Mouse (Mus musculus) thymus, postnatal 10 days (tissue): Measurements from ENCODE around the gene Ankrd34c.

Experiments used
- DNase-seq, 2 experiments: peaks; one replicate each; pipeline ENCODE4 v3.0.0; 2021; ENCODE audit warnings: low spot score in 2 of 2

The Ankrd34c gene

DNA sequence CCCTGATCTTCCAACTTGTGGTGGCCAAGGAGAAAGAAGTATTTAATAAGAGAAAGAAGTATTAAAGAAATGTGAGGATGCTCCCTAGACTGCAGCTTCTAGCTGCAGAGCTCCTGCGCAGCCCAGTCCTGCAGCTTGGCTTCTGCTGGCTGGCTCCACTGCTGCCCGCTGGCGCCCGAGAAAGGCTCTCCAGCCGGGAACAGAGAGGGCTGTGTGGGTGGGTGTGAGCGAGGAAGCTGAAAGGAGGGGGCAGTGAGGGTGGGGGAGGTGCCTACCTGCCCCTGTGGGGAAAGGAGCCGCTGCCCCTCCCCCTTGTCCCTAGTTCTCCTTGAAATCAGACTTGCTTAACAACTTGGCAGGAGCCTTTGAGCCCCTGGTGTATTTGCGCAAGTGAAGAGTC is at the start of gene Ankrd34c:
Gene Ankrd34c (minus strand): TSS at position 181 of the 400 bp plus-strand sequence.
- no peak for DNase-seq

- no peak for DNase-seq
Observed at GRCm38 (mm10) chr9:89787532-89787931, 49.3 kb upstream of the Ankrd34c start.

- DNase-seq = no peak
Observed at GRCm38 (mm10) chr9:89781395-89781927, 43.2 kb upstream of the Ankrd34c start.

- DNase-seq = no peak
Observed at GRCm38 (mm10) chr9:89779237-89779636, 41.0 kb upstream of the Ankrd34c start.

- no peak for DNase-seq
Observed at GRCm38 (mm10) chr9:89771153-89771552, 32.9 kb upstream of the Ankrd34c start.

- DNase-seq = no peak
Observed at GRCm38 (mm10) chr9:89762017-89762416, 23.7 kb upstream of the Ankrd34c start.

- DNase-seq = no peak
Observed at GRCm38 (mm10) chr9:89758569-89758968, 20.3 kb upstream of the Ankrd34c start.

- DNase-seq = no peak
Observed at GRCm38 (mm10) chr9:89758139-89758538, 19.9 kb upstream of the Ankrd34c start.

- no peak for DNase-seq
Observed at GRCm38 (mm10) chr9:89757571-89757970, 19.3 kb upstream of the Ankrd34c start.

DNA sequence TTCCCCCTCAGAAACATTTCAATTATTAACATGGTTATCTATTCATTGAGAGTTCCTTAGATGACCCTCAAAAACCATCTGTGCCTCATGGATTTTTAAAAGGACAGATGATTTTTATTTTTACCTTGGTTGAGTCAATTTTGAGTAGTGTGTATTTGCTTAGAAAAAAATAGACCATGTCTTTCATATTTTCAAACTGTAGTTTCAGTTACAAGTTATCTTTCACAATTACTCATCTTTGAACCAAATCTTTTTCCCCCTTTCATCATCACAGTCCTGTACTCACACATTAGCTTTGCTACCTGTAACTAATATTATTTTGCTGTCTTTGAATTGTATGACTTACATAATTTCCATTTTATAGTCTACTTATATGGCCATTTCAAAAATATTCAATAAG is 1.8 kb upstream of the Ankrd34c start:
- no peak for DNase-seq

GRCm38 (mm10) chr9:89737888-89738287 is 387 bp downstream of the Ankrd34c start:
- DNase-seq = no peak

- DNase-seq = peak in 1 of 2 experiments; percentile 6
Observed at GRCm38 (mm10) chr9:89736932-89737705, 1.2 kb downstream of the Ankrd34c start.

GRCm38 (mm10) chr9:89706906-89707305 is 31.4 kb downstream of the Ankrd34c start:
- DNase-seq = peak in 1 of 2 experiments; percentile 55

GRCm38 (mm10) chr9:89705197-89705533 is 33.1 kb downstream of the Ankrd34c start:
- no peak for DNase-seq

DNA sequence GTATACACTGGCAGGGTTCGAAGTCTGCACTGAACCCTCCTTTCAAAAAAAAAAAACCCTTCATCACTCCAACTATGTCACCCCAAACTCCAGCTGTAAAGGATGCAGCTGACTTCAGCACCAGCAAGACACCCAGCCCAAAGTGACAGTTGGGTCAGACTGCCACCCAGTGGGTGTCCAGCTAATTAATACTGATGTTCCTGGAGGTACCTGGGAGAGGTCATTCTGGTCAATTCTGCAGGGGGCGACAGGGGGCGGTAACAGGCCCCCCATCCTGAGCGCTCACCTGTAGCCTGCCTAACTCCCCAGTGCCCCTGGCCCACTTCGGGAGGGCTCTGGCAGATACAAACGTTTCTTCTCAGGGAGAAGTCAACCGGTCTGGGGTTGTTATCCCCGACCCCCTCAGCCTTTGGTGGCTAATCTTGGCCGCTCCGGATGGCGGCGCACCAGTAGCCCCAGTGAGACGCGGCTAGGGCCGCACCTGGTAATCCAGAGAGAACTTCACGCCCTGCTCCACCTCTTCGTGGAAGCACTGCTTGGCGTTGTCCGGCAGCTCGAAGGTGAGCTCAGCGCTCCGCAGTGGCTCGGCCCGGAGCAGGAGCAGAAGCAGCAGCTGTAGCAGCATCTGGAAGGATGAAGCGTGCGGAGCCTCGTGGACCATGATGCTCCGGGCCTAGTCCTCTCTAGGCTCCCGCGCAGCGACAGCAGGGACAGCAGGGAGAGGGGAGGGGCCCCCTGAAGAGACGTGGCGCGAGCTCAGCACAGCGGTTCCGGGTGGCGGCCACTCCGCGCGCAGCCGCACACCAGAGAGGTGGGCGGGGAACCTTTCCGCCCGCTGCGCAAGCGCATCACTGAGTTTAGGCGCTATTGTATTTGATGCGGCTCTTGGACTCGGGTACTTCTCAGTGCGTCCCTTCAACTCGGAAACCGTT is 33.7 kb downstream of the Ankrd34c start, which contains the start of gene Tmed3:
Gene Tmed3 (minus strand): TSS at position 804 of the 932 bp plus-strand sequence.
- peak; percentile 89 to 91 for DNase-seq

DNA sequence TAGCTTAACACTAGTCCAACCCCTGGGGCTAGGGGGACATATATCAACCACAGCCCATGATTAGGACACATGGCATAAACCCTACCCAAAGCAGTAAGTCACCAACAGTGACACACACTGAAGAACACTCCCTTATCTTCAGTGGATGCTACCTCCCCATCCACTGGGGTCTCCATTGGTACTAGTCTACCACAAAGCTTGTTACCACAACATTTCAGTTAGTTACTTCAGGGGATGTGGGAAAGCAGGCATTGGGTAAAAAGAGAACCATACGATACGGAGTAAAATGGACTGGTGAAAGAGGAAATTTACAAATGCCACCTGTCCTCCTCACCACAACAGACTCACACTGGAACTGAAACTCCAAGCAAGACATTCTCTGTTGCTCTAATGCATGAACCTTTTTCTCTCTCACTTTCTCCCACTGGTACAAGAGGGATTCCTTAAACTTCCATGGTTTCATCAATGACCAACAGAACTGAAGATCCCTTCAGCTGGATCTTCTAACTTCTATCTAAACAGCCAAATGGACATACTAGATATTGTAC is 37.3 kb downstream of the Ankrd34c start:
- no peak for DNase-seq

GRCm38 (mm10) chr9:89695143-89695542 is 43.1 kb downstream of the Ankrd34c start:
- no peak for DNase-seq

- no peak for DNase-seq
Observed at GRCm38 (mm10) chr9:89693670-89694069, 44.6 kb downstream of the Ankrd34c start.

DNA sequence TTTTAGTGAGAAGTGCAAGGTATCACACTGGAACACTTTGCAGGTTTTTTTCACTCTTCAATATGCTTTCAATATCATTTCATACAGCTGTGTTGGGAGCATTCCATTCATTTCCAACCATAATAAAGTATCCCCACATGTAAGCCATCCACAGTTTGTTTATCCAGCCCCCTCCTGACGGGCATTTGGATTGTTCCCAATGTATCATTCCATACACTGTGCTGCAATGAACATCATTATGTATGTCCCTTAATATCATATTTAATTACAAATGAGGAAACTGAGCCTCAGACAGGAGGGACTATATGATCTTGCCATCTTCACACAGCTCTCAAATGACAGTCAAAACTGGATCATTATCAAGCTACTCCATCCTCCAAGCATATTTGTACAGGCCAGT is 49.1 kb downstream of the Ankrd34c start:
- no peak for DNase-seq

- DNase-seq = peak in 1 of 2 experiments; percentile 41
Observed at GRCm38 (mm10) chr9:89687503-89688226, 50.6 kb downstream of the Ankrd34c start.

- DNase-seq = no peak
Observed at GRCm38 (mm10) chr9:89686262-89686661, 52.0 kb downstream of the Ankrd34c start.
